Mouse (Mus musculus) C2C12 (cell line): ENCODE results near the gene Fate1.

ENCODE experiments used
- CEBPB ChIP-seq: IDR thresholded peaks from one replicate; pipeline ENCODE4 v1.6.1; 2011; ENCODE audit warnings: low read depth, mild to moderate bottlenecking, control low read depth, moderate library complexity
- CTCF ChIP-seq: IDR thresholded peaks from one replicate; pipeline ENCODE4 v1.5.1; 2011; ENCODE audit not compliant: control insufficient read depth, insufficient read depth, insufficient read length
- FOSL1 ChIP-seq: IDR thresholded peaks from one replicate; pipeline ENCODE4 v1.8.0; 2011; ENCODE audit warnings: mild to moderate bottlenecking, low read length; ENCODE audit not compliant: poor library complexity, insufficient read depth, severe bottlenecking
- MAX ChIP-seq: IDR thresholded peaks from one replicate; pipeline ENCODE4 v1.6.1; 2011; ENCODE audit warnings: mild to moderate bottlenecking, control low read depth
- MYOG ChIP-seq: IDR thresholded peaks from one replicate; pipeline ENCODE4 v1.6.1; 2011; ENCODE audit not compliant: control insufficient read depth, insufficient read length; ENCODE audit errors: extremely low read depth
- USF1 ChIP-seq: IDR thresholded peaks from one replicate; pipeline ENCODE4 v1.6.1; 2011; ENCODE audit warnings: low read depth, mild to moderate bottlenecking, control low read depth, moderate library complexity

DNA sequence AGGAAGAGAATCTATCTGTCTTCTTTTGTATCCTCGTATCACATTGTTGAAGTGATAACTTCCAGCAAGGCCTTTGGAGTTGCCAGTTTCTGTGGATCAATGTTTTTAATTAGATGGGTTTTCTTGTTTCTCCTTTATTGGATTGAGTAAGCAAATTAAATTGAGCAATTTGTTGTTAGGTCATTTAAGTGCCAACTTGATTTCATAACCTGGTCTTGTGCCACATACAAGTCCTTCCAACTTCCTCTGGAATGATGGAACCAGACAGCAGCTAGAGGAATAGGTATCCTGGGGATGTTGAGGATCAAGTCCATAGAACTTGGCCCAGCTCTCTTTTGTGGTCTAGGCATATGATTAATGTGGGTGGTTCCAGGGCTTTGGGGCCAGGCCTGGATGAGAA is 49.5 kb downstream of the Fate1 start:
- TF ChIP-seq CTCF (no peak), MYOG (no peak), CEBPB (no peak), USF1 (no peak), MAX (no peak), FOSL1 (no peak)
